Mouse (Mus musculus): ENCODE results near the gene Rab20.

The Rab20 gene

GRCm38 (mm10) chr8:11404614-11405013, 73.9 kb downstream of the Rab20 start:
- DNase-seq (ENCODE audit: low spot score): no peak

- DNase-seq (ENCODE audit: low spot score): no peak
Measured at GRCm38 (mm10) chr8:11403813-11404212, 74.7 kb downstream of the Rab20 start.
